Mouse (Mus musculus): ENCODE results near the gene Tnrc18. TPM values are rescaled to one million over a fixed set of nuclear protein-coding genes. Genes with fewer than 3 reads are reported as not detected.

The Tnrc18 gene
- polyA plus RNA-seq, 1 experiment from 2014 or later, result 32.3 TPM

DNA sequence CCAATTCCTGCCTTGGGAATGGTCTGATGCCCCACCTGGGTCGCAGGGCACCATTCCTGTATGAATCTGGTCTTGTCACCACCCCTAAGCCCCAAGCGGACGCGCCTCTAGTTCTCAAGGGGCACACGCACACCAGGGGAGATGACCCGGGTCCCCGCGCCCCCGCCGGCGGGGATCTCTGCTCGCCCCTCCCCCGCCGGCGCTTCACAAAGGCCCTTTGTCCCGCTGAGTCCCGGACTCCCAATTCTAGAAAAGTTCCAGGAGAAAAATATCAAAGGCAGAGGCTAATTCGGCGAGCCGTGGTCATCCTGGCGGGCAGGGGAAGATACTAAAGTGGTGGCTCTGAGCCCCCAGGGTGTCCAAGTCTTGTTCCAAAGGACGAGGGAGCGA is 3.7 kb downstream of the Tnrc18 start:
- Histone ChIP-seq H3K27ac (peak overlapping the region; percentile 100), H3K27me3 (no peaks in the 10 kb centered on the region), H3K4me1 (peaks cover 33% of the 10 kb centered on the region), H3K4me3 (peak overlapping the region; percentile 88), H3K4me2 (peak overlapping the region; percentile 91), H3K9me3 (no peaks in the 10 kb centered on the region), H3K36me3 (0 out of 2 replicates have a peak, but pooled peaks cover 6% of the 10 kb centered on the region), H3K9ac (peak overlapping the region; percentile 99)
- no peak for ATAC-seq (ENCODE audit: borderline replicate concordance, extremely low read depth, low FRiP score, low TSS enrichment)
- 2% methylated on average over 23 of the region's 23 CpGs for WGBS

DNA sequence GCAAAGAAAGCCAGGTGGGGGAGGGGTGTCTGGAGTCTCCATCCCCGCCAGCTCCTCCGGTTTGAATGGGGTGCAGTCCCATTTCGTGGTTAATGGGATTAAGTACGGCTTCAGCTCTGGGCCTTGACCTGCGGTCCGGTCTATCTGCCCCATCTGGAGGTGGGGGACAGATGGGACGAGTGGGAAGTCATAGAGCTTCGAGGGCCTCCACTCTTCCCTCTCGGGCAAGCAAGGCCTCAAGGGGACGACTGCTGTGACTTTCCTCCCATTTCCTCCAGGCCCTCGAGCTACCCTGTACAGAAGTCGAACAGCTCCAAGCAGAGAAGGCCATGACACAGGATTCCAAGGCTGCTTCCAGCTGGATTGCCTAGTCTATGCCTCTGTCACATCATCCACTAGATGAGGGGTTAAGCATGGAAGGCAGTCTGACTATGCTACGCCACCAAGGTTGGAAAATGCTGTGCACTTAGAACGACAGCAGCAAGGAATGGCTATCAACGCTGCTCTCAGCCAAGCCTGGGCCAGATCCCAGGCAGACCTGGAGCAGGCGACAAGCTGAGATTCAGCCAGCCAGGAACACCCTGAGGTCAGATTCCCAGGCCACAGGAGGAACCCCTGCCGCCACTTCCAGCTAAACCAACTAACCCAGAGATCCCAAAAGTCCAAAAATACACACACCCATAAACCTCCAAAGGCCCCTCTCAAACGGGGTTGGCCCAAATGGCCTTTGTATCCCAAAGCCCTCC is 4.3 kb downstream of the Tnrc18 start:
- Histone ChIP-seq H3K27ac (peak overlapping the region; percentile 100), H3K4me1 (peaks cover 33% of the 10 kb centered on the region), H3K36me3 (0 out of 2 replicates have a peak, but pooled peaks cover 6% of the 10 kb centered on the region), H3K9me3 (no peaks in the 10 kb centered on the region), H3K4me3 (peak overlapping the region; percentile 88), H3K27me3 (no peaks in the 10 kb centered on the region), H3K9ac (peak overlapping the region; percentile 99), H3K4me2 (peak overlapping the region; percentile 91)
- 0 out of 2 replicates have a peak, but pooled peaks have one; percentile 3 for ATAC-seq (ENCODE audit: borderline replicate concordance, extremely low read depth, low FRiP score, low TSS enrichment)
- WGBS, result 6% methylated on average over 18 of the region's 18 CpGs

DNA sequence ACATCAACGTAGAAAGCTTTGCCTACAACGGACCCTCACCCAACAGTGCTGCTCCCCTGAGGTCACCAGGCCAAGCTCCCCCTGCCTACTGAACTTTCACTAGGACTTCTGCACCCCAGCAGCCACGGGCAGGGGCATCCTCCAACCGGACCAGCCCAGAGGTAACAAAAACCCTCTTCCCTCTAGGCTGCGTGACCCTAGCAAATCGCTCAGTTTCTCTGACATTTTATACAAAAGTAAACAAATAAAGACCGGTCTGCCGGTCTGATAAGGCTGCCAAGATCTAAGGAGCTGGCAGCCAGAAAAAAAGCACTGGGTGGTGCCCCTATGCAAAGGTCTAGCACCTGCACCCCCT is 4.9 kb downstream of the Tnrc18 start:
- Histone ChIP-seq H3K4me2 (peak overlapping the region; percentile 91), H3K27me3 (no peaks in the 10 kb centered on the region), H3K9me3 (no peaks in the 10 kb centered on the region), H3K27ac (peak overlapping the region; percentile 100), H3K36me3 (peaks cover 8% of the 10 kb centered on the region; the same call in 1 of the 2 replicates), H3K4me3 (peak overlapping the region; percentile 88), H3K4me1 (peaks cover 33% of the 10 kb centered on the region), H3K9ac (peak overlapping the region; percentile 99)
- 14% methylated on average over 8 of the region's 8 CpGs for WGBS
- no peak for ATAC-seq (ENCODE audit: borderline replicate concordance, extremely low read depth, low FRiP score, low TSS enrichment)

DNA sequence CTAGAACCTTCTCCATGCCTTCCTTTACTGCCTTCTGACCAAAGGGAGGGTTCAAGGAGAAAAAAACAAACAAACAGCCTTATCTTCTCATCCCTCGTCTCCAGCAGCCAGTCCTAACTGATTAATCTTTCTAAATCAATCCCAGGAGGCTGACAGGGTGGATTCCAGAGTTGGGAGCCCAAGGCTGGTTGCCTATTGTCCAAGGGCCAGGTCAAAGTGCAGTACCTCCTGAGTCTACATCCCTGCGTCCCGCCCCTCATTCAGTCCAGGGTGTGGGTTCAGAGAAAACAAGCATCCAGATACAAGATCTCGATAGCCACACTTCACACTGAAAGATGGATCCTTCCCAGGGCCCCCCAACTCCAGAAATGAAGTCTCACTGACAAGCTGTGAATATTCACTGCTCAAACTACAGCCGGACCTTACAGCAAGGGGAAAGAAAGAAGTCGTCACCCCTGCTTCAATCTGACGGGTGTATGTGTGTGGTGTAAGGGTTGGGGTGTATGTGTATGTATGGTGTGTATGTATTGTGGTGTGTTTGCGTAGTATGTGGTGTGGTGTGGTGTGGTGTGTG is 5.5 kb downstream of the Tnrc18 start:
- peaks cover 33% of the 10 kb centered on the region for H3K4me1 ChIP-seq
- H3K27ac ChIP-seq, result 0 out of 2 replicates have a peak overlapping the region, but pooled peaks have one; percentile 3
- H3K9me3 ChIP-seq, result no peaks in the 10 kb centered on the region
- no peak for ATAC-seq (ENCODE audit: borderline replicate concordance, extremely low read depth, low FRiP score, low TSS enrichment)
- H3K9ac ChIP-seq, result 0 out of 2 replicates have a peak overlapping the region, but pooled peaks have one; percentile 99
- H3K4me2 ChIP-seq, result peak overlapping the region; percentile 91; the same call in 1 of the 2 replicates
- no peaks in the 10 kb centered on the region for H3K27me3 ChIP-seq
- H3K36me3 ChIP-seq, result peaks cover 12% of the 10 kb centered on the region; the same call in 1 of the 2 replicates
- 52% methylated on average over 8 of the region's 8 CpGs for WGBS
- peak overlapping the region; percentile 88; the same call in 1 of the 2 replicates for H3K4me3 ChIP-seq

DNA sequence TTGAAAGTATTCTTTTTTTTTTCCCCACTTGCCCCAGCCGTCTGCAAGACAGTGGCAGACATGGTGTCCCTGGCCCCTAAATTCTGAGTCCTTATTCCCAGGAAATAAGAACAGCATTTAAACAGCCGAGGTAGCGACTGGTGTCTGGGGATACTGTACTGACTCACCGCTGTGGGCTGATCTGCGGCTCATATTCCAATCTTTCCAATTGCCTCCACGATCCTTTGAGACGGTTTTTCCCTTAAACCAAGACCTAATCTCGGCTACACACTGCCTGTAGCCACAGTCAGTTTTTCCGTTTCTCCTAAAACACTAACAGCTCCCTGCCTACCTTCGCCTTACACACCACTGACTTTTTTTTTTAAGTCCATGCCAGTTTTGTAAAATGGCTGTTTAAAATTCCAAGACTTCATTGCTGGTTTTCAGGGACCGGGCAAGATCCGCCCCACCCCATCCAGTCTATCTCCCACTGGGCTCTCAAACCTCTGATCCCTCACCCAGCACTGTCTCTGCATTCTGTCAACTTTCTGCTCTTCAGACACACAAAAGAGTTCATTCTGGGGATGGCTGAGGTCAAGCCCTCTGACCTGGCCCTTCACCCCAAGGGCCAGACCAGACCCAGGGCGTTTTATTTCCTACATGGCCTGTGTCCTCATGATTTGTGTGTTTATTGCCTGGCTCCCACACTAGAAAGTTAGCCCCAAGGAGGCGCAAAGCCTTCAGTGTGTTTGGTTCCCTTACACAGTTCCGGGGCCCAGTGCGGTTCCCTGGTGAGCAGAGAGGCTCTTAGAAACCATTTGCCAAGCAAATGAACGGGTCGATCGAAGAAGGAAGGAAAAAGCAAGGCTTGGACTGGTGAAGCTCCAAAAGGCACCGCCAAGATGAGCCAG is 6.5 kb downstream of the Tnrc18 start:
- Histone ChIP-seq H3K27me3 (no peaks in the 10 kb centered on the region), H3K4me1 (peaks cover 33% of the 10 kb centered on the region), H3K27ac (peak overlapping the region; percentile 26), H3K4me3 (no peak overlapping the region), H3K9ac (no peak overlapping the region), H3K36me3 (peaks cover 18% of the 10 kb centered on the region), H3K4me2 (peak overlapping the region; percentile 91), H3K9me3 (no peaks in the 10 kb centered on the region)
- ATAC-seq (ENCODE audit: borderline replicate concordance, extremely low read depth, low FRiP score, low TSS enrichment), result no peak
- 50% methylated on average over 20 of the region's 20 CpGs for WGBS

DNA sequence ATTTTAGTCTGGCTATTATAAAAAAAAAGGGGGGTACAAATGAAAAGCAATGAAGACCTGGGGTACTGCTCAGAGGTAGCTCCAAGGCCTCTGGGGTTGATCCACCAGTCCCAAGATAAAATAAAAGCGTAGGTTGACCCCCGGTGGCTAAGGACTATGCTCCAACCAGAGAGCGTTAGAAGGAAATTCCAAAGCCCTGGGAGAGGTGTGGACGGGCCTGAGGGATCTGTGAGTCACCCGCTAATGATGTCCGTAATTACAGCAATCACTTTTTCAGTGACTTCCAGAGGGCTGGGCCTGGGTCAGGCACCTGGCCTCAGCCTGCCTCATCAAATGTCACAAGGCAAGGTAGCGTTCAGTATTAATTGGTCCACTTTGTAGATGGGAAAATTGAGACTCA is 9.8 kb downstream of the Tnrc18 start:
- ATAC-seq (ENCODE audit: borderline replicate concordance, extremely low read depth, low FRiP score, low TSS enrichment), result no peak
- Histone ChIP-seq H3K27ac (no peak overlapping the region), H3K4me3 (no peak overlapping the region), H3K9ac (no peak overlapping the region), H3K36me3 (peaks cover 18% of the 10 kb centered on the region), H3K27me3 (no peaks in the 10 kb centered on the region), H3K4me2 (no peak overlapping the region), H3K4me1 (peaks cover 29% of the 10 kb centered on the region), H3K9me3 (no peaks in the 10 kb centered on the region)
- WGBS, result 85% methylated on average over 7 of the region's 7 CpGs

DNA sequence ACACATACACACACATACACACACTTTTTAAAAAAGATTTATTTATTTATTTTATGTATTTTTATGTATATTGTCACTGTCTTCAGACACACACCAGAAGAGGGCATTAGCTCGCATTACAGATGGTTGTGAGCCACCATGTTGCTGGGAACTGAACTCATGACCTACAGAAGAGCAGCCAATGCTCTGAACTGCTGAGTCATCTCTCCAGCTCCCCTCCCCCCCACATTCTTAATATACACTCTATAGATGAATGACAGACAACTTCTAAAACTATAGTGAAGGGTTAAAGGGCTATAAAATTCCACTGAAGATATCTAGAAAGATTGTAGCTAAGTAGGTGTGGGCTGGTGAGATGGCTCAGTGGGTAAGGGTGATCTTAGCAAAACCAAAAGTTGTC is 13.7 kb downstream of the Tnrc18 start:
- no peak overlapping the region for H3K27ac ChIP-seq

DNA sequence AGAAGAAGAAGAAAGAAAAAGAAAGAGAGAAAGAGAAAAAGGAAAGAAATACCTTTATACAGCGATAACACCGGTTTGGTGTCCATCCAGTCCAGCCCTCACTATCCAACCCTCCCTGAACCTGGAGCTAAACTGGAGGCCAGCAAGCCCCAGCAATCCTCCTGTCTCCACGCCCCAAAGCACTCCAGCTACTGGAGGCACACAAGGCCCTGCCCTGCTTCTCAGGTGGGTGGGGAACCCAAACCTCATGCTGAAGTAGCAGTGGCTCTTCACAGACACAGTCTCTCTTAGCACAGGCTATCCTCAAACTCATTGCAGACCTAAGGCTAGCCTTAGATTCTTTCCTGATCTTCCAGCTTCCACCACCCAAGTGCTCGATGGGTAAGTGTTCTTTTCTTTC is 14.6 kb downstream of the Tnrc18 start:
- H3K4me3 ChIP-seq, result no peak overlapping the region
- no peaks in the 10 kb centered on the region for H3K9me3 ChIP-seq
- no peak for ATAC-seq (ENCODE audit: borderline replicate concordance, extremely low read depth, low FRiP score, low TSS enrichment)
- no peak overlapping the region for H3K4me2 ChIP-seq
- peaks cover 17% of the 10 kb centered on the region for H3K4me1 ChIP-seq
- peaks cover 20% of the 10 kb centered on the region for H3K36me3 ChIP-seq
- H3K9ac ChIP-seq, result no peak overlapping the region
- H3K27me3 ChIP-seq, result no peaks in the 10 kb centered on the region
- H3K27ac ChIP-seq, result no peak overlapping the region
- 77% methylated on average over 4 of the region's 4 CpGs for WGBS

More for the DNA sequence above, 13.7 kb downstream of the Tnrc18 start:
- H3K4me1 ChIP-seq, result peaks cover 17% of the 10 kb centered on the region
- WGBS, result 82% methylated on average over 1 of the region's 1 CpGs
- peaks cover 20% of the 10 kb centered on the region for H3K36me3 ChIP-seq
- no peak overlapping the region for H3K4me3 ChIP-seq
- H3K4me2 ChIP-seq, result no peak overlapping the region
- no peaks in the 10 kb centered on the region for H3K27me3 ChIP-seq
- no peak for ATAC-seq (ENCODE audit: borderline replicate concordance, extremely low read depth, low FRiP score, low TSS enrichment)
- no peak overlapping the region for H3K9ac ChIP-seq
- H3K9me3 ChIP-seq, result no peaks in the 10 kb centered on the region

DNA sequence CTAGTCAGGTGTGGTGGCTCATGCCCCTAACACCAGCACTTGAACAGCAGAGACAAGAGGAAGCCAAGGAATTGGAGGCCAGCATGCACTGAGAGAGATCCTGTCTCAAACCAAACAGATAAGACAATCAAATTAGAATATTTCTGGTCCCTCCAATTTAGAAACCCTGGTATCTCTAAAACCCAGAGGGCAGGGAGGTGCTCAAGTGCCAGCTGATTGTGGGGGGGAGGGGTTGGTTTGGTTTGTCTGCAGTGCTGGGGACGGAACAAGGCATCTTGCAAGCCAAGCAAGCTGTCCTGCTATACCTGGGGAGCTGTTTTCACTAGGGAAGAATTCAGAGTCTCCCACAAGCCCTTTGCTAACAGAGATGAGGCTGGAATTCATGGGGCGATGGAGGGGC is 15.5 kb downstream of the Tnrc18 start:
- no peak overlapping the region for H3K4me2 ChIP-seq
- H3K4me1 ChIP-seq, result peaks cover 21% of the 10 kb centered on the region
- no peaks in the 10 kb centered on the region for H3K27me3 ChIP-seq
- ATAC-seq (ENCODE audit: borderline replicate concordance, extremely low read depth, low FRiP score, low TSS enrichment), result no peak
- 62% methylated on average over 2 of the region's 2 CpGs for WGBS
- H3K9ac ChIP-seq, result no peak overlapping the region
- peaks cover 14% of the 10 kb centered on the region for H3K36me3 ChIP-seq
- no peak overlapping the region for H3K27ac ChIP-seq
- H3K9me3 ChIP-seq, result no peaks in the 10 kb centered on the region
- no peak overlapping the region for H3K4me3 ChIP-seq

DNA sequence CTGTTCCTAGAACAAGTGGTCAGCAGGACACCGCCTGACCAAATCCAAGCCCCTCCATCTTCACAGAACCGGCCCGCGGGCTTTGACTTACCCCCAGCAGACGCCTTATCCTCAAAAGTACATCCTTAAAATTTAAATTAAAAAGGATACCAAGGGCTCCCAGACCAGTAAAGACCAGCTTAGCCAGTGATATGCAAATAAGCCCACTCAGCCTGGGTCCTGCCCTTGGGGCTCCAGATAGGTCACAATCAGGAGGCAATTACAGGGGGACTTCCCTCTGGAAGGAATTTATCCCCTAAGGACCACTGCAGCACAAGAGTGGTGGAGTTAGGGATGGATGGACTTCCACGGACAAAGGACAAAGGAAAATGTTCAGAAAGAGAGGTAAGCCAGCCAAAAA is 16.8 kb downstream of the Tnrc18 start:
- Histone ChIP-seq H3K27ac (no peak overlapping the region), H3K9me3 (no peaks in the 10 kb centered on the region), H3K4me2 (no peak overlapping the region), H3K9ac (no peak overlapping the region), H3K4me3 (no peak overlapping the region), H3K36me3 (peaks cover 8% of the 10 kb centered on the region; the same call in 1 of the 2 replicates), H3K4me1 (peaks cover 21% of the 10 kb centered on the region), H3K27me3 (no peaks in the 10 kb centered on the region)
- WGBS, result 60% methylated on average over 6 of the region's 6 CpGs
- ATAC-seq (ENCODE audit: borderline replicate concordance, extremely low read depth, low FRiP score, low TSS enrichment), result no peak

DNA sequence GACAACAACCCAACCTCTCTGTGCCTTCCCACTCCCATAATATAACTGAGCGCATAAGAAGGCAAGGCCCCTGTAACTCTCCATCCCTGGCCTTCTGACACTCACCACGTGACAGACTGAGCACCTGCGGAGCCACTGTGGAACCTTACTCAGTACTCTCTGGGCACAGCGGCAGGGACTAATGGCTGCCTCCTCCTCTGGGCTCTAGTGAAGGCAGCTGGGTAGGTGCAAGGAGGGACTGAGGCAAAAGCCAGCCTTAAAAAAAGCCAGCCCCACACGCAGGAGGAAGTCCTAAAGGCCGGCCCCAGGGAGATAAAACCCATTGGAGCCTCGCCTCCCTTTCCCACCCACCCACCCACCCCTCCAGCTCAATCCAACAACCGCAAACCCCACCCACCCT is 17.3 kb downstream of the Tnrc18 start:
- H3K4me3 ChIP-seq, result no peak overlapping the region
- no peaks in the 10 kb centered on the region for H3K27me3 ChIP-seq
- peaks cover 8% of the 10 kb centered on the region; the same call in 1 of the 2 replicates for H3K36me3 ChIP-seq
- no peaks in the 10 kb centered on the region for H3K9me3 ChIP-seq
- no peak overlapping the region for H3K4me2 ChIP-seq
- no peak overlapping the region for H3K27ac ChIP-seq
- ATAC-seq (ENCODE audit: borderline replicate concordance, extremely low read depth, low FRiP score, low TSS enrichment), result no peak
- no peak overlapping the region for H3K9ac ChIP-seq
- H3K4me1 ChIP-seq, result peaks cover 21% of the 10 kb centered on the region
- WGBS, result 45% methylated on average over 8 of the region's 8 CpGs

Measured in lung, embryonic 15.5 days (tissue).